Mouse (Mus musculus) T-cell, adult 2 months (primary cell): ENCODE measurements around the gene Dnajc30.
"Not testable (repeated sequence)": the region's sequence is repeated elsewhere in the genome, so short reads cannot be mapped to it uniquely, and the experiment has no call there.

Source experiments
- DNase-seq: peaks from one replicate; pipeline ENCODE4 v3.0.0; 2022; ENCODE audit warnings: low spot score

Dnajc30 gene

GRCm38 (mm10) chr5:135063629-135064381 is at the start of gene Dnajc30:
Gene Dnajc30 (plus strand): TSS chr5:135064202.
- DNase-seq: peak; percentile 97

GRCm38 (mm10) chr5:135015497-135015896 is 48.5 kb upstream of the Dnajc30 start:
- DNase-seq: peak; percentile 80

GRCm38 (mm10) chr5:135016224-135016759 is 47.7 kb upstream of the Dnajc30 start:
- DNase-seq: no peak

- DNase-seq: no peak
These were observed 42.2 kb upstream of the Dnajc30 start for GRCm38 (mm10) chr5:135021814-135022213.

GRCm38 (mm10) chr5:135023344-135024173 is 40.4 kb upstream of the Dnajc30 start, which contains the start of gene Stx1a:
Gene Stx1a (plus strand): TSS chr5:135023482.
- DNase-seq: peak; percentile 82

GRCm38 (mm10) chr5:135024665-135025224 is 39.3 kb upstream of the Dnajc30 start:
- peak; percentile 87 for DNase-seq

- DNase-seq: peak; percentile 42
These were observed 38.1 kb upstream of the Dnajc30 start for GRCm38 (mm10) chr5:135025899-135026298.

- DNase-seq: no peak
These were observed 34.8 kb upstream of the Dnajc30 start for GRCm38 (mm10) chr5:135029007-135029854.

GRCm38 (mm10) chr5:135032581-135032980 is 31.4 kb upstream of the Dnajc30 start:
- no peak for DNase-seq

GRCm38 (mm10) chr5:135034593-135034992 is 29.4 kb upstream of the Dnajc30 start:
- no peak for DNase-seq

GRCm38 (mm10) chr5:135035608-135036359 is 28.2 kb upstream of the Dnajc30 start:
- DNase-seq: no peak

GRCm38 (mm10) chr5:135037946-135038345 is 26.1 kb upstream of the Dnajc30 start:
- DNase-seq: no peak

GRCm38 (mm10) chr5:135039541-135039940 is 24.5 kb upstream of the Dnajc30 start:
- DNase-seq: no peak

GRCm38 (mm10) chr5:135040059-135040458 is 23.9 kb upstream of the Dnajc30 start:
- DNase-seq: no peak

GRCm38 (mm10) chr5:135040777-135041176 is 23.2 kb upstream of the Dnajc30 start:
- no peak for DNase-seq

- no peak for DNase-seq
These were observed 21.8 kb upstream of the Dnajc30 start for GRCm38 (mm10) chr5:135042105-135042788.

GRCm38 (mm10) chr5:135044575-135044974 is 19.4 kb upstream of the Dnajc30 start:
- DNase-seq: no peak

- DNase-seq: no peak
These were observed 15.5 kb upstream of the Dnajc30 start for GRCm38 (mm10) chr5:135048539-135048938.

- DNase-seq: not testable (repeated sequence)
These were observed 14.7 kb upstream of the Dnajc30 start for GRCm38 (mm10) chr5:135049268-135049667.

GRCm38 (mm10) chr5:135053356-135053755 is 10.6 kb upstream of the Dnajc30 start:
- no peak for DNase-seq
